Mouse (Mus musculus): ENCODE results near the gene Zfp524. TPM values are rescaled to one million over a fixed set of nuclear protein-coding genes. Genes with fewer than 3 reads are reported as not detected.

Gene Zfp524
- total and polyA plus RNA-seq, 3 experiments, result 2.3 to 8.4 (median 4.4) TPM

- Histone ChIP-seq H3K4me2 (ENCODE audit: insufficient read depth, low read depth, poor library complexity, severe bottlenecking) (no peak overlapping the region), H3K27me3 (replicated peaks) (no peaks in the 10 kb centered on the region), H3K4me3 (replicated peaks in 1 of 3; ENCODE audit: low read depth in 2 of 3, low read length in 2 of 3, poor library complexity in 1 of 3) (no peak overlapping the region), H3K9me3 (replicated peaks; ENCODE audit: low read length) (peaks cover 8% of the 10 kb centered on the region), H3K36me3 (replicated peaks in 1 of 2; ENCODE audit: control insufficient read depth in 1 of 2, insufficient read depth in 1 of 2, low read length in 1 of 2) (peaks cover 22 to 54% of the 10 kb centered on the region in 2 experiments), H3K9ac (ENCODE audit: insufficient read depth, low read depth) (no peak overlapping the region), H3K4me1 (ENCODE audit: control insufficient read depth in 1 of 2, insufficient read depth in 2 of 2) (peaks cover 4 to 17% of the 10 kb centered on the region in 2 experiments), H3K79me2 (replicated peaks; ENCODE audit: control insufficient read depth, extremely low read depth, insufficient read depth, poor library complexity, severe bottlenecking) (0 out of 2 replicates have a peak, but pooled peaks cover 5% of the 10 kb centered on the region), H3K27ac (ENCODE audit: insufficient read depth, low read depth) (no peak overlapping the region)
- no peak for DNase-seq (ENCODE audit: extremely low read depth)
- TF ChIP-seq USF1 (IDR thresholded peaks at IDR 0.05; ENCODE audit: low read depth, low read length), result no peak
- no peak for TF ChIP-seq ZKSCAN1 (IDR thresholded peaks at IDR 0.05; ENCODE audit: borderline replicate concordance, low read depth, low read length)
- TF ChIP-seq HCFC1 (IDR thresholded peaks at IDR 0.05; ENCODE audit: low read depth, low read length), result no peak
- in situ Hi-C loops (cut with MboI; ENCODE audit: low pct_ligation_motif_present, low pct_unique_long_range_greater_than_20kb, low sequenced_read_pairs) (no loop called here), dilution Hi-C loops (cut with MboI; ENCODE audit: extremely low pct_ligation_motif_present, extremely low pct_unique_long_range_greater_than_20kb, low sequenced_read_pairs) (no loop called here)
Observed at GRCm38 (mm10) chr7:5036136-5036535, 21.9 kb downstream of the Zfp524 start.

DNA sequence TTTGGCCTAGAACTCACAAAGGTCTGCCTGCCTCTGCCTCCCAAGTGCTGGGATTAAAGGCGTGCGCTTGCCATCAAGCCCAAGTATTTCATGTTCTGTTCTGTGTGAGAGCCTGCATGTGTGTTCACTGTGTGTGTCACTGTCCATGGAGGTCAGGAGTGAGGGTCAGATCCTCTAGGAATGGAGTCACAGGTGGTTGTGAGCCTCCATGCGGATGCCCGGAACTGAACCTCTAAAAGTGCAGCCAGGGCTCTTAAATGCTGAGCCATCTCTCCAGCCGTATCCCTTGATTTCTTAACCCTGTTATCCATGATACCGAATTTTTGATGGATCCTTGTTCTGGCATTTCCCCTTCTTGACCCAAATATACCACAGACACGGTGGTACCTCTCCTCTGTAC is 22.8 kb downstream of the Zfp524 start:
- Histone ChIP-seq H3K27me3 (replicated peaks) (no peaks in the 10 kb centered on the region), H3K9ac (ENCODE audit: insufficient read depth, low read depth) (no peak overlapping the region), H3K9me3 (replicated peaks; ENCODE audit: low read length) (no peaks in the 10 kb centered on the region), H3K4me2 (ENCODE audit: insufficient read depth, low read depth, poor library complexity, severe bottlenecking) (no peak overlapping the region), H3K27ac (ENCODE audit: insufficient read depth, low read depth) (no peak overlapping the region), H3K4me1 (ENCODE audit: control insufficient read depth in 1 of 2, insufficient read depth in 2 of 2) (peaks cover 4 to 17% of the 10 kb centered on the region in 2 experiments), H3K36me3 (replicated peaks in 1 of 2; ENCODE audit: control insufficient read depth in 1 of 2, insufficient read depth in 1 of 2, low read length in 1 of 2) (peaks cover 13 to 51% of the 10 kb centered on the region in 2 experiments), H3K4me3 (replicated peaks in 1 of 3; ENCODE audit: low read depth in 2 of 3, low read length in 2 of 3, poor library complexity in 1 of 3) (no peak overlapping the region), H3K79me2 (replicated peaks; ENCODE audit: control insufficient read depth, extremely low read depth, insufficient read depth, poor library complexity, severe bottlenecking) (0 out of 2 replicates have a peak, but pooled peaks cover 5% of the 10 kb centered on the region)
- TF ChIP-seq ZNF384 (IDR thresholded peaks at IDR 0.05; ENCODE audit: low read depth, low read length) (no peak), SMC3 (IDR thresholded peaks at IDR 0.05; ENCODE audit: low read depth, low read length) (no peak), TCF12 (IDR thresholded peaks at IDR 0.05; ENCODE audit: low read depth, low read length) (no peak), MEF2A (IDR thresholded peaks at IDR 0.05; ENCODE audit: borderline replicate concordance, low read depth, low read length) (no peak), E2F4 (IDR thresholded peaks at IDR 0.05; ENCODE audit: insufficient replicate concordance, low read depth, low read length) (no peak), ZKSCAN1 (IDR thresholded peaks at IDR 0.05; ENCODE audit: borderline replicate concordance, low read depth, low read length) (no peak), ZC3H11A (IDR thresholded peaks at IDR 0.05; ENCODE audit: low read depth, low read length) (no peak), HCFC1 (IDR thresholded peaks at IDR 0.05; ENCODE audit: low read depth, low read length) (no peak), POLR2AphosphoS2 (IDR thresholded peaks at IDR 0.05; ENCODE audit: low read depth, low read length) (no peak)
- no peak for DNase-seq (ENCODE audit: extremely low read depth)
- dilution Hi-C loops (cut with MboI; ENCODE audit: extremely low pct_ligation_motif_present, extremely low pct_unique_long_range_greater_than_20kb, low sequenced_read_pairs), result no loop called here
- in situ Hi-C loops (cut with MboI; ENCODE audit: low pct_ligation_motif_present, low pct_unique_long_range_greater_than_20kb, low sequenced_read_pairs), result no loop called here

- Histone ChIP-seq H3K36me3 (replicated peaks in 1 of 2; ENCODE audit: control insufficient read depth in 1 of 2, insufficient read depth in 1 of 2, low read length in 1 of 2) (peaks cover 9 to 46% of the 10 kb centered on the region in 2 experiments), H3K4me1 (ENCODE audit: control insufficient read depth in 1 of 2, insufficient read depth in 2 of 2) (peaks cover 4 to 17% of the 10 kb centered on the region in 2 experiments), H3K4me2 (ENCODE audit: insufficient read depth, low read depth, poor library complexity, severe bottlenecking) (peak overlapping the region; percentile 65; the same call in 1 of the 2 replicates), H3K9me3 (replicated peaks; ENCODE audit: low read length) (no peaks in the 10 kb centered on the region), H3K4me3 (replicated peaks in 1 of 3; ENCODE audit: low read depth in 2 of 3, low read length in 2 of 3, poor library complexity in 1 of 3) (peak overlapping the region in 1 of 3 experiments; percentile 57), H3K27ac (ENCODE audit: insufficient read depth, low read depth) (no peak overlapping the region), H3K9ac (ENCODE audit: insufficient read depth, low read depth) (peak overlapping the region; percentile 96), H3K27me3 (replicated peaks) (no peaks in the 10 kb centered on the region), H3K79me2 (replicated peaks; ENCODE audit: control insufficient read depth, extremely low read depth, insufficient read depth, poor library complexity, severe bottlenecking) (0 out of 2 replicates have a peak, but pooled peaks cover 5% of the 10 kb centered on the region)
- dilution Hi-C loops (cut with MboI; ENCODE audit: extremely low pct_ligation_motif_present, extremely low pct_unique_long_range_greater_than_20kb, low sequenced_read_pairs) (no loop called here), in situ Hi-C loops (cut with MboI; ENCODE audit: low pct_ligation_motif_present, low pct_unique_long_range_greater_than_20kb, low sequenced_read_pairs) (no loop called here)
- TF ChIP-seq ETS1 (conservative IDR thresholded peaks at IDR 0.05; ENCODE audit: low read depth, low read length), result no peak
- no peak for TF ChIP-seq MXI1 (IDR thresholded peaks at IDR 0.05; ENCODE audit: low read depth, low read length)
- TF ChIP-seq TCF12 (IDR thresholded peaks at IDR 0.05; ENCODE audit: low read depth, low read length), result no peak
- no peak for TF ChIP-seq SMC3 (IDR thresholded peaks at IDR 0.05; ENCODE audit: low read depth, low read length)
- TF ChIP-seq ZMIZ1 (IDR thresholded peaks at IDR 0.05; ENCODE audit: low read depth, low read length), result no peak
- TF ChIP-seq RCOR1 (conservative IDR thresholded peaks at IDR 0.05; ENCODE audit: low read depth, low read length), result no peak
- no peak for DNase-seq (ENCODE audit: extremely low read depth)
Observed at GRCm38 (mm10) chr7:5037467-5037866, 23.3 kb downstream of the Zfp524 start.
